Mouse (Mus musculus): Measurements from ENCODE around the gene Il12a. TPM values are rescaled to one million over a fixed set of nuclear protein-coding genes. Genes with fewer than 3 reads are reported as not detected.

The Il12a gene
- total RNA-seq, 2 experiments from 2014 or later: 0.82 TPM; not detected in 1

GRCm38 (mm10) chr3:68686852-68687560 is 3.4 kb upstream of the Il12a start:
- peak in 1 of 2 experiments; percentile 14 for DNase-seq

DNA sequence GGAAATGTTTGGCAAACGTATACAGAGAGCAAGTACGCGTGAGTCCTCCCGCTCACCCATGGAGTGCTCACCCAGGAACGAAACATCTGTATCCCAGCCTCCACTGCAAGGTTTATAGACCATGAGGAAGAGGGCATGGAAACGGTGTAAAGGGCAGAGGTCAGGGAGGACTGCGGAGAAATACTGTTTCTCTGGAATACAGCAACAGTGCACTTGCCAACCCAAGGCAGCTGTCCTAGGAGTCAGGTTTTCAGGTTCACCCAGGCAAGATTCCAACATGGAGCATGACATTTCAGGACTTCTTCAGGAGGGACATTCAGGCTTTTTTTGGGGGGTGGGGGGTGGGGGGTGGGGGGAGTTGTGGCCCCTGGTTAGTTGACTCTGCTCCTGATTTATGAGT is 1.1 kb upstream of the Il12a start:
- no peak for DNase-seq

DNA sequence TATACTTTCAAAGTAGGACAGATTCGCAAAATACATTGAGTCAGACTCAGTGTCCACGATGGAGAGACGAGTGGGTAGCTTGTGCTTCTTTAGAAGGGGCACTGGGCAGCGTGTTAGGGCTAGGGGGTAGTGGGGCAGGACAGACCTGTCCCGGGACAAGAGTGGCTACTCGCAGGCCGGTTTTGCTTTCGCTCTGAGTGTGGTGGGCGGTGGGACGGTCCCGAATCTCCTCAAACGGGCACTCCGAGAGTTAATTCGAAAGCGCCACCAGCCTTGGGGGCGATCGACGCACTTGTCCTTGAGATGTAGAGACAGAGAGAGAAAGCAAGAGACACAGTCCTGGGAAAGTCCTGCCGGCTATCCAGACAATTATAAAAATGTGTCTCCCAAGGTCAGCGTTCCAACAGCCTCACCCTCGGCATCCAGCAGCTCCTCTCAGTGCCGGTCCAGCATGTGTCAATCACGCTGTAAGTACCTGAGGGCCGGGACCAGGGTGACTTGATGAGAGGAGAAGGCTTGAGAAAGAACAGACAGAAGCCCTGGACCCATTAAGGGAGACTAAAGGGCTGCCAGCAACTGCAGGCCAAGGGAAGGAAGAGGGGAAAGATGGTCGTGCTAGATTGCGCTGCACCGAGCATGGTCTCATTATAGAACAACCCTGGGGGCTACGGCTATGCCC is 795 bp downstream of the Il12a start:
- DNase-seq: no peak

DNA sequence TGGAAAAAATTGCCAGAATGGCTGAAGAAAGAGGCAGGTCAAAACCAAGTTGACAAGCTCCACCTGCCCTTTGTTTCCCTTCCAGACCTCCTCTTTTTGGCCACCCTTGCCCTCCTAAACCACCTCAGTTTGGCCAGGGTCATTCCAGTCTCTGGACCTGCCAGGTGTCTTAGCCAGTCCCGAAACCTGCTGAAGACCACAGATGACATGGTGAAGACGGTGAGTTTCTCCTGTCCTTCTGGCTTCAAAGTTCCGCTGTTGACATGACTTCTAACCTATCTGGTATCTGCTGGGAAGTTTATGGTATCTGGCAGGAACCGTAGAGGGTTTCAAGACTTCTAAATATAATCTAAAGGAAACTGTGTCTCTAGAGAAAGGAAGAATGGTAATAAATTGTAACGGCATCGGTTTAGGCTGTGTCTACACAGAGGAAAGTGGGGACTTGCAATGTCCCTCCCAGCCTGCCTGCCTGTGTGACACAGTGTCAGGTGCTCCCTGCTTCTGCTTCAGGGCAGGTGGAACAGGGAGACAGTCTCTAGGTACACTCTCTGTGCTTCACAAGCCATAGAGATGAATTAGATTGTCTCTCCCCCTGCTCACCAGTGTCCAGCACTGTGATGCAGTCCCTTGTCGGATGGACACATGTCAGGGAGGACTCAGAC is 1.6 kb downstream of the Il12a start:
- DNase-seq: no peak

- DNase-seq: peak; percentile 57 to 66
Measured at GRCm38 (mm10) chr3:68692600-68693225, 2.3 kb downstream of the Il12a start.

DNA sequence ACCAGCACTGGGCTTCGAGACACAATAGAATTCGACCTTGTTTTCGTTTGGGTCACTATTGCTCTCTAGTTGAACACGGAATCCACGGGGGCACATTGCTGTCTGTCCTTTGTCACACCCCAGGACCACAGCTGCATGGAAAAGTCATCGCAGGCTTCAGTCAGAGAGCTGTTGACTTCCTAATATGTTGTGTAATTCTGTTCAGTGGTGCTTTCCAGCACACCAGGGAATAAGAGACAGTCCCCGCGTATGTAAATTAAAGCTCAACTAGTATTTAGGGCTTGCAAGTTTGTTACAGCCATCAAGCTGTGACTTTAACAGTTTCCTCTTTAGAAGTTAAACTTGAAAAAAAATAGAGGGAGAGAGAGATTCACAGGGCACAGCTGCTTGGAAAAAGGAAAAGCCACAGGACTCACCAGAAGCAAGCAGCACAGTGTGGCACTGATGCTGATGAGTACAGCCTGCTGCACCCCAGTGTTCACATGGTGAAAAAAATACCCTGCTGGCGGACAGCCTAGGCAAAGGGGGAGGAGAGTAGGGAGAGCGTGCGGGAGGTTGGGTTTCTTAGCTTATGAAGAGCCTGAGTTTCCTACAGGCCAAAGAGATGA is 3.1 kb downstream of the Il12a start:
- DNase-seq: peak; percentile 87 to 88

- no peak for DNase-seq
Measured at GRCm38 (mm10) chr3:68695321-68695720, 4.9 kb downstream of the Il12a start.

- DNase-seq: no peak
Measured at GRCm38 (mm10) chr3:68696495-68697200, 6.2 kb downstream of the Il12a start.

GRCm38 (mm10) chr3:68698601-68699000 is 8.2 kb downstream of the Il12a start:
- DNase-seq: no peak

DNA sequence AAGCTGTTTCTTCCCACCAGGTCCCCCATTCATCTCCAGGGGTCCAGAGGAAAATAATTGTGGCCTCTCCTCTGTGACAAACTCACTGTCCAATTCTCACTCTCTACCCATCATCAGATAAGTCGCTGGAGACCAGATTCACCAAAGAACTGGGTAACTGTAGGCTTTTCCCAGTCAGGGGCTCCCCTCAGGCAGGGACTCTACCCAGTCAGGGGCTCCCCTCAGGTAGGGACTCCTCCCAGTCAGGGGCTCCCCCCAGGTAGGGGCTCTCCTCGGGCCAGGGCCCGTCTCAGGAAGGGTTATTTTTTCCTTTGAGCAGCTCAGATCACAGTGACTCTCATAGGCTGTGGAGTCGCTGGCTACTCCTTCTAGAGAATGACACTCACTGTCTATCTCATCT is 9.6 kb downstream of the Il12a start:
- DNase-seq: no peak

DNA sequence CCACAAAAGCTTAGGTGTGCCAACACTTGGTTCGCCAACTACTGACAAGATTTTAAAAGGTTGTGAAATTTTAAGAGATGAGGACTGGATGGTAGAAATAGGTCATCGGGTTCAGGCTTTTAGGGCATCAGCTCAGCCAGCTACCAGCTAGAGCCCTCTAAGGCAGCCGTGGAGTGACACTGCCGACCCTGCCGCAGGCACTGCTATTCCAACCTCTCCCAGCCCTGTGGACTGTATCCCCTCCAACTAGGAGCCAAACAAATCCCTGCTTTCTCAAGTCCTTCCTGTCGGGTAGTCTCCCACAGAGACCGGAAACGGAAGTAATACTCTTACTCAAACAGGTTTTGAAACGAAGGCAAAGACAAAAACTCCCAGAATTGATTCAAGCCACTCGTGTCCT is 15.9 kb downstream of the Il12a start:
- DNase-seq: no peak

GRCm38 (mm10) chr3:68708230-68708629 is 17.8 kb downstream of the Il12a start:
- peak; percentile 65 to 71 for DNase-seq

GRCm38 (mm10) chr3:68709198-68709797 is 18.9 kb downstream of the Il12a start:
- peak; percentile 72 to 80 for DNase-seq

DNA sequence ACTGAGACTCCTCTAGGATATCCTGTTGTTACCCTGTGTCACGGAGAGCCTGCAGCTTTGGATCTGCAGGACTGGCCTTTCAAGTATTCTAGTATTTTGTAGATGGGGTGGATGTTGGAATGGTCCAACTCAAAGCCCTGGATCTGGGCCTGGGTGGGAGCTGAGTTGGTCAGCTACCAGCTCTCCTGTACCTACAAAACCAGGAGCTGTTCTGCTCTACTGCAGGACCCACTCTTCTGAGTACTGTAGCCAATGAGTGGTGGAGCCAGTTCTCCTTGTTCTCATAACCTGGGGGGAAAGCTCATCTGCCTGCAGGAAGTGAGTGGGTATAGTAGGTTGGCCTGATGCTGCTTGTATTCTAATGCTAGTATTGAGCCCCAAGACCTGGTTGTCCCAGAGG is 20.0 kb downstream of the Il12a start:
- no peak for DNase-seq

DNA sequence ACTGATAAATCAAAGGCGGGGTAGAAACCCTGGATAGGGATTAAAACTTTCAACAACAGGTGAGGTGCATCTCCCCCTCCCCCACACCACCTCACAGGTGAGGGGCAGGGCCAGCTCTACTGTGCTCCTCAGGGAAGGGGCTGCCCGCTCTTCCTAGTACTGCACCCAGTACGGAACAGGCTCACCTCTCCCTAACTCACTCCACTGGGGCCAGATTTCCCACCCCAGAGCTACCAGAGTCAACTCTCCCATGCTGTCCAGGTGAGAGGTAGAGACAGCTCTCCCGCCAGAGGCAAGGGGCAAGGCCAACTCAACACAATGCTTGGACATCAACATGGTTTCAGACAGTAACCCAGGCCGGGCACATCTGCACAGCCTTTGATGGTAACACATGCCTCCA is 21.1 kb downstream of the Il12a start:
- DNase-seq: no peak

DNA sequence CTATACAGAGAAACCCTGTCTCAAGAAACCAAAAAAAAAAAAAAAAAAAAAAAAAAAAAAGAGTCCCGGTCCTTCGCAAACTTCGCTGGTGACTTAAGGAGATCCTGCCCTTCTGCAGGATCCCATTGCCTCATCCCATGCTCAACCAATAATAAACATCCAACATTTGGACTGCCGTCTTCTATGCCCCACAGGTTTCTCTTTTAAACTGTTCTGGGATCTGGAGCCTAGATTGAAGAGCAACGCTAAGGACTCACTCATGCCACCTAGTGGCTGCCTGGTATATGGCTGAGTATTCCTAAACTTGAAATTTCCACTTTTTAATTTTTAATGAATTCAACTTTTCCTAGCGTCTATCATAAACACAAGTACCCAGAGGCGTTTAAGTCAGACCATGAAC is 23.1 kb downstream of the Il12a start:
- DNase-seq: peak; percentile 48 to 77

- DNase-seq: peak; percentile 57 to 75
Measured at GRCm38 (mm10) chr3:68717346-68717745, 26.9 kb downstream of the Il12a start.

GRCm38 (mm10) chr3:68719229-68719819 is 28.9 kb downstream of the Il12a start:
- no peak for DNase-seq

DNA sequence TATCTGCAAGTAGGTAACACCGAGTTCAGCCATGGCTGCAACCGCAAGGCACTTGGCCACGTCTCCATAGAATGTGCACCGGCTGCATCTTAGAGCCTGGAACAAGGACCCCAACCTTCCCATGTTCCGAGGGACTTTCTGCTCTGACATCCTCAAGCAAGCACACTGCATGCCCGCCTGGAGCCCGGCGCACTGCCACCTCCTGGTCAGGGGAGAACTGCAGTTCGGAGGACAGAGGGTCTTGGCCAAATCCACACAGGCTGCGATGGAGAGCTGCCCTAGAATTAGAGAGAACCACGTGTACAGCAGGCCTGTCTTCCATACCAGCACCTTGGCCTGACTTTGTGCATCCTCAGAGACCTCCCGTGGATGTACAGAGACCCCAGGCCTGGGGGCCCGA is 29.8 kb downstream of the Il12a start:
- DNase-seq: peak; percentile 8 to 29

- no peak for DNase-seq
Measured at GRCm38 (mm10) chr3:68741955-68742354, 51.5 kb downstream of the Il12a start.

All from heart, adult 18-20 months (tissue).